Mouse (Mus musculus) cerebellum, adult 9-11 months (tissue): ENCODE measurements around the gene BC034090.
"Not testable (repeated sequence)": the region's sequence is repeated elsewhere in the genome, so short reads cannot be mapped to it uniquely, and the experiment has no call there.

ENCODE experiments used
- DNase-seq: peaks from one replicate; pipeline ENCODE4 v3.0.0; 2022

BC034090 gene

GRCm38 (mm10) chr1:155184191-155184590 lies 60.1 kb downstream of the BC034090 start:
- no peak for DNase-seq

GRCm38 (mm10) chr1:155178192-155178924 lies 65.9 kb downstream of the BC034090 start:
- DNase-seq = no peak

GRCm38 (mm10) chr1:155174424-155174823 lies 69.8 kb downstream of the BC034090 start:
- DNase-seq = no peak

- DNase-seq = not testable (repeated sequence)
Measured at GRCm38 (mm10) chr1:155173644-155174016, 70.6 kb downstream of the BC034090 start.

- DNase-seq = no peak
Measured at GRCm38 (mm10) chr1:155172895-155173643, 71.2 kb downstream of the BC034090 start.

GRCm38 (mm10) chr1:155169935-155170334 lies 74.3 kb downstream of the BC034090 start:
- no peak for DNase-seq

- DNase-seq = no peak
Measured at GRCm38 (mm10) chr1:155167453-155167852, 76.8 kb downstream of the BC034090 start.
